Mouse (Mus musculus) intestine, postnatal 0 days (tissue): Measurements from ENCODE around the gene Grik4. TPM values are rescaled to one million over a fixed set of nuclear protein-coding genes. Genes with fewer than 3 reads are reported as not detected.
A peak's percentile ranks its signal among the peaks of the same experiment; 100 is the strongest.

Experiments used
- ATAC-seq: fragments of 200-750 bp; cut with Nextera tagmentation; 2 replicates; pipeline ENCODE4 v1.8.0; 2017; ENCODE audit warnings: mild to moderate bottlenecking, moderate TSS enrichment, moderate library complexity
- H3K27ac ChIP-seq: fragments of 300-500 bp; sonication (generic); 2 replicates; pipeline ENCODE4 v1.5.1; 2014; ENCODE audit warnings: mild to moderate bottlenecking, low read depth, low read length, moderate library complexity
- H3K27me3 ChIP-seq: fragments of 300-500 bp; sonication (generic); replicated peaks from 2 replicates; pipeline ENCODE4 v1.6.1; 2014; ENCODE audit warnings: low read length, mixed read lengths; ENCODE audit not compliant: control insufficient read depth, insufficient read depth
- H3K36me3 ChIP-seq: fragments of 300-500 bp; sonication (generic); 2 replicates; pipeline ENCODE4 v1.6.1; 2014; ENCODE audit warnings: mild to moderate bottlenecking, moderate library complexity; ENCODE audit not compliant: control insufficient read depth, insufficient read depth
- H3K4me1 ChIP-seq: fragments of 300-500 bp; sonication (generic); replicated peaks from 2 replicates; pipeline ENCODE4 v1.6.1; 2014; ENCODE audit warnings: antibody characterized with exemption, low read length, mixed read lengths; ENCODE audit not compliant: control insufficient read depth, insufficient read depth
- H3K4me2 ChIP-seq: fragments of 300-500 bp; sonication (generic); replicated peaks from 2 replicates; pipeline ENCODE4 v1.6.1; 2014; ENCODE audit warnings: low read depth, mild to moderate bottlenecking, moderate library complexity
- H3K4me3 ChIP-seq: fragments of 300-500 bp; sonication (generic); 2 replicates; pipeline ENCODE4 v1.5.1; 2014; ENCODE audit warnings: low read depth, low read length
- H3K9ac ChIP-seq: fragments of 300-500 bp; sonication (generic); 2 replicates; pipeline ENCODE4 v1.6.1; 2014; ENCODE audit warnings: mild to moderate bottlenecking, low read depth, low read length
- H3K9me3 ChIP-seq: fragments of 300-500 bp; sonication (generic); 2 replicates; pipeline ENCODE4 v1.6.1; 2016; ENCODE audit warnings: mixed run types; ENCODE audit not compliant: control insufficient read depth
- CTCF ChIP-seq: sonication (generic); IDR thresholded peaks from 2 replicates; pipeline ENCODE4 v1.5.1; 2016; ENCODE audit warnings: low read depth, mild to moderate bottlenecking, control low read depth, antibody characterized with exemption, moderate library complexity
- WGBS: fragments of 180-500 bp; shearing (Covaris S2); extraction: QIAGEN DNeasy Blood & Tissue Kit; methylation state at CpG from one replicate; pipeline ENCODE4 v1.1.7; 2014; 5-methylcytosine and 5-hydroxymethylcytosine counted together
- polyA plus RNA-seq: library from polyadenylated mRNA; unstranded; fragments of >200 nt; fragmentation: Nextera tagmentation; extraction: Ambion mirVana; gene quantifications from 2 replicates; pipeline ENCODE4 v1.2.1, GENCODE M21; 2015

Grik4 gene
- polyA plus RNA-seq, 1 experiment from 2014 or later = 0.68 TPM

DNA sequence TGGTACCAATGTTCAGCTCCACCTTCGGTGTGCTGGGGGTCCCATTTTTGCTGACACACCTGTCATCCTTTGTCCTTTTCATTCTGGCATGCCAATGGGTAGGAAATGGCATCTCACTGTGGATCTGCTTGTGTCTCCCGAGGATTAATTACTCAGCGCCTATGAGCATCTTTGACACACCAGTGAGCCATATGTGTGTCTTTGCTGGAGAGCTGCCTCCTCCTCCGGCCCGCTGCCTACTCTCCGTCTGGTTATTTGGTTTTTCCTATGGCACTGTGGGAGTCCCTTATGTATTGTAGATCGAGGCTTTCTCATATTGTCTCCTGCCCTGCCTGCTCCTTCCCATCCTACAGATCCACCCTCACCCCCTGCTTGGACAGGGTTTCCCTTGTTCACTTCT is 26.4 kb downstream of the Grik4 start:
- Histone ChIP-seq H3K27me3 (no peaks in the 10 kb centered on the region), H3K36me3 (no peaks in the 10 kb centered on the region), H3K9me3 (no peaks in the 10 kb centered on the region), H3K4me2 (no peak overlapping the region), H3K4me1 (no peaks in the 10 kb centered on the region), H3K4me3 (no peak overlapping the region), H3K27ac (no peak overlapping the region), H3K9ac (no peak overlapping the region)
- TF ChIP-seq CTCF = no peak
- 88% methylated on average over 7 of the region's 7 CpGs for WGBS
- ATAC-seq = no peak

DNA sequence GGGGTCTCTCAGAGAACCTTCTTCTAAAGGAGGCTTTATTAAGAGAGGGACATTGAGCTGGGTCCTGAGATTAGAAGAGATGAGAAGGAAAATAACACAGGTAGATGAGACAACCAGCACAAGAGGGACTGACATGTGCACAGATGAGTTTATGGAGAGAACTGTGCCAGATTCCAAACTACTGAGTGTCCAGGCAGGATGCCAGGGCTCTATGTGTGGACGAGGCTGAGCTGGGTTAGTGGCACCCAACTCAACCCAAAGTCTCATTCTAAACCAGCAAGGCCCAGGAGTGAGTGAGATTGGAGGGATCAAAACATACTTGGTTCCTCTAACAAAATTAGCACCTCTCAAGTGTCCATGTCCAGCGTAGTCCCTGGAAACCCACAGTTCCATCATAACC is 31.1 kb downstream of the Grik4 start:
- no peaks in the 10 kb centered on the region for H3K27me3 ChIP-seq
- no peaks in the 10 kb centered on the region for H3K4me1 ChIP-seq
- H3K9ac ChIP-seq = no peak overlapping the region
- no peaks in the 10 kb centered on the region for H3K36me3 ChIP-seq
- no peaks in the 10 kb centered on the region for H3K9me3 ChIP-seq
- 74% methylated on average over 2 of the region's 2 CpGs for WGBS
- no peak for TF ChIP-seq CTCF
- no peak overlapping the region for H3K4me2 ChIP-seq
- no peak overlapping the region for H3K27ac ChIP-seq
- ATAC-seq = no peak
- no peak overlapping the region for H3K4me3 ChIP-seq

DNA sequence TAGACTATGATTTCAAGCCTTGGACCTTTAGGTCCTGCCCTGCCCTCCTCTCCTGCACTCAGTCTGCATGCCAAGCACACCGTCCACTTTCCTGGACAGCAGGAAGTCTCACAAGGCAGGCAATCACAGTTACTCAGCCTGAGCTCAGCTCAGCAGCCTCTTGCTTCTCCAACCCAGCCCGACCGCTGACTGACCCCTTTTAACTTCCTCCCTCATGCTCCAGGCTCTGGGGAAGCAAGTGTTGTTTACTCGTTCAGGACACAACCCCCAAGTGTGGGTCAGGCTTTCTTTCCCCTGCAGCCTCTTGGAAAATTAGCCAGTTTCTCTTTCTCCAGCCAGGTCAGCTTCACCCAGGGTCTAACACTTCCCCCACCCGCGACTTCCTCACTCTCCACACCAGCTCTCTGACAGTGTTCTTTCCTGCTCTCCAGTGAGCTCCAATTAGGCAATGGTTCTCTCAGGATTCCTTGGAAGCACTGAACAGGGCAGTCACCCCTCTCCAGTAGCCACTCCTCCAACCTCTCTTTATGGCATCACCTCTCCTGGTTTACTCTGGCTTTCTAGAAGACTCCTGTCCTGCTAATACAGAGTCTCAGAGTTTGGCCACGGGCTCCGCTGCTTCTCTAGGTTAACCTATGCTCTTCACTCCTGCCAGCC is 35.5 kb downstream of the Grik4 start:
- Histone ChIP-seq H3K4me3 (no peak overlapping the region), H3K4me1 (no peaks in the 10 kb centered on the region), H3K36me3 (no peaks in the 10 kb centered on the region), H3K4me2 (no peak overlapping the region), H3K9me3 (no peaks in the 10 kb centered on the region), H3K27ac (no peak overlapping the region), H3K9ac (no peak overlapping the region), H3K27me3 (no peaks in the 10 kb centered on the region)
- ATAC-seq = peak; percentile 32; the same call in 1 of the 2 replicates
- WGBS = 23% methylated on average over 8 of the region's 8 CpGs
- TF ChIP-seq CTCF = no peak

DNA sequence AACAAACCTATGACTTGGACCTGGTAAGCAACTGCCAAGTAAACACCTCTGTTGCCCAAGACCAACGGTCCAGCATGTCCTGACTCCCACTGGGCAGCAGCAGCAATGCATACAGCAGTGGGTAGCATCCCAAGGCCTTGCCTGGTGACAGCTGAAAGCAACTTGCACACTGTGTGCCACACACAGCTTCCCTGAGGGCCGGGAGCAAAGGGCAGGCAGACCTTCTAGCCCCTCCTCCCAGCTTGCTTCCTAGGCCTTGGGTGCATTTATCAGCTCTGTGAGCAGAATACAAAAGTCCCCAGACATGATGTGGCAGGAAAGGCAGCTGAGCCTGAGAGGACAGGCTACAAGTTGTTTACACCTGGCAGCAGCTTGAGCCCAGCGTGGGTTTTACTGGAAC is 37.3 kb downstream of the Grik4 start:
- Histone ChIP-seq H3K27ac (no peak overlapping the region), H3K36me3 (no peaks in the 10 kb centered on the region), H3K9ac (no peak overlapping the region), H3K4me1 (no peaks in the 10 kb centered on the region), H3K4me2 (no peak overlapping the region), H3K4me3 (no peak overlapping the region), H3K27me3 (no peaks in the 10 kb centered on the region), H3K9me3 (no peaks in the 10 kb centered on the region)
- TF ChIP-seq CTCF = no peak
- ATAC-seq = peak; percentile 55
- WGBS = 25% methylated on average over 3 of the region's 3 CpGs

DNA sequence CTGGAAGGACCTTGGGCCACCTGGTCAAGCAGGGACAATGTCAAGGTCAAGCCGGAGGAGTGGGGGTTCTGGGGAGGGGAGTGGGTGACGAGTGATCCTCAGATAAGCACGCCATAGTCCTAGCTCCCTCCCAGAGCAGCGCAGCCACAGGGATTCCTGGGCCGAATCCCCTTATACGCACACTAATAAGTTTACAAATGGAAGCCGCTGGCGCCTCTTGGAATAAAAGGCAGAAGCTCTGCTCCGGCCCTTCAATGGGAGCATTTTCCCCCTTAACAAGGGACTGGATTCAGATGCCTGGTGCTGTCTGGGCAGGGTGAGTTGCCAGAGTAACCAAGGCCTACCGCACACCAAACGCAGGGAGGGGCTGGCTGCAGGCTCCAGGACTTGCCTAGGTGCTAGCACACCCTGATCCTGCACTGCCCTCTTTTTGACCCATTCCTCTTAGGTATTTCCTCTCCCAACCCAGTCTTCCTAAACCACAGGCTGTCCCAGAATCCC is 46.2 kb downstream of the Grik4 start:
- H3K4me2 ChIP-seq = peak overlapping the region; percentile 88
- H3K27ac ChIP-seq = no peak overlapping the region
- H3K36me3 ChIP-seq = no peaks in the 10 kb centered on the region
- no peaks in the 10 kb centered on the region for H3K9me3 ChIP-seq
- WGBS = 39% methylated on average over 11 of the region's 11 CpGs
- H3K4me1 ChIP-seq = no peaks in the 10 kb centered on the region
- peaks cover 14% of the 10 kb centered on the region; the same call in 1 of the 2 replicates for H3K27me3 ChIP-seq
- ATAC-seq = no peak
- H3K4me3 ChIP-seq = peak overlapping the region; percentile 46
- no peak overlapping the region for H3K9ac ChIP-seq
- no peak for TF ChIP-seq CTCF

DNA sequence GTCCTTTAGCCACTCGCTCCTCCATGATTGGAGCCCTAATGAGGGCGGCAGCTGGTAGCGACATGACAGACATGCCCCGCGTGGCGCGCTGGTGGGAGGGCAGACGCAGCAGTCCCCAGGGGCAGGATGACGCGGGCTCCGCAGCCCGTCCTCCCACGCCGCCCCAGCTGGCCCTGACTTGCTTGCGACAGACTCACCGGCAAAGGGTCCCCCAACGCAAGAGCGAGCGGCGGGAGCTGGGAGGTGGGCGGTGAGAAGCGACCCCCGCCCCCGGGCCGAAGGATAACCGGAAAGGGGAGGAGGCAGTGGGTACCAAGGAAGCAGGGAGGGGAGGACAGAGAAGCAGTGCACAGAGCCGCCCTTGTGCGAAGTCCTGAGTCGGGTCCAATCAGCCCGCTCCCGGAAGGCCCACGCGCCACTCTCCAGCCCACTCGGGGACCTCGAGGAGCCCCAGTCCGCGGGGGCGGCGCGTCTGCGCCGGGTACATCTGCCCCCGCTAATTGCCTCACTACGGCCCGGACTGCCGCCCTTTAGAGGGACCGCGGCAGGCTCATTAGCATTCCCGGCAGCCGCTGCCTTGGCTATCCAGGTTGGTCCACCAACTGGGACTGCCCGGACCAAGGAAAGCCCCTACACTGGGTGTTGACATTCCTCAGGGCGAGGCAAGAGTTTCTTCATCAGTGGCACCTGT is 46.8 kb downstream of the Grik4 start:
- peak overlapping the region; percentile 31; the same call in 1 of the 2 replicates for H3K9ac ChIP-seq
- peak overlapping the region; percentile 88 for H3K4me2 ChIP-seq
- 2% methylated on average over 51 of the region's 52 CpGs for WGBS
- no peaks in the 10 kb centered on the region for H3K9me3 ChIP-seq
- no peak overlapping the region for H3K27ac ChIP-seq
- peak; percentile 55; the same call in 1 of the 2 replicates for ATAC-seq
- peaks cover 14% of the 10 kb centered on the region; the same call in 1 of the 2 replicates for H3K27me3 ChIP-seq
- H3K4me3 ChIP-seq = peak overlapping the region; percentile 46
- TF ChIP-seq CTCF = no peak
- H3K4me1 ChIP-seq = no peaks in the 10 kb centered on the region
- no peaks in the 10 kb centered on the region for H3K36me3 ChIP-seq
